Mouse (Mus musculus) forebrain, embryonic 10.5 days (tissue): ENCODE measurements at regions not wholly inside any gene's neighbourhood (a gene's known extent, or its start where the extent isn't known, plus 50 kb on each side); places are given as distances from the start of the nearest gene placed in this dataset.

Experiments used
- DNase-seq: peaks from one replicate; pipeline ENCODE4 v3.0.0-alpha.2; 2017; ENCODE audit warnings: low spot score; ENCODE audit errors: extremely low spot score
- H3K27ac ChIP-seq: fragments of 300-500 bp; sonication (generic); 2 replicates; pipeline ENCODE4 v1.5.1; 2016; ENCODE audit warnings: mild to moderate bottlenecking
- H3K27me3 ChIP-seq: fragments of 300-500 bp; sonication (generic); 2 replicates; pipeline ENCODE4 v1.6.1; 2016; ENCODE audit warnings: mild to moderate bottlenecking; ENCODE audit not compliant: poor library complexity, severe bottlenecking
- H3K36me3 ChIP-seq: fragments of 300-500 bp; sonication (generic); replicated peaks from 2 replicates; pipeline ENCODE4 v1.6.1; 2016; ENCODE audit warnings: mild to moderate bottlenecking, moderate library complexity
- H3K4me1 ChIP-seq: fragments of 300-500 bp; sonication (generic); 2 replicates; pipeline ENCODE4 v1.6.1; 2016
- H3K4me3 ChIP-seq: fragments of 300-500 bp; sonication (generic); 2 replicates; pipeline ENCODE4 v1.5.1; 2016; ENCODE audit warnings: mild to moderate bottlenecking, moderate library complexity
- H3K9me3 ChIP-seq: fragments of 300-500 bp; sonication (generic); 2 replicates; pipeline ENCODE4 v1.6.1; 2016; ENCODE audit warnings: mild to moderate bottlenecking, moderate library complexity
- WGBS: fragments of 180-500 bp; shearing (Covaris S2); methylation state at CpG from one replicate; pipeline ENCODE4 v1.1.7; 2016; 5-methylcytosine and 5-hydroxymethylcytosine counted together

DNA sequence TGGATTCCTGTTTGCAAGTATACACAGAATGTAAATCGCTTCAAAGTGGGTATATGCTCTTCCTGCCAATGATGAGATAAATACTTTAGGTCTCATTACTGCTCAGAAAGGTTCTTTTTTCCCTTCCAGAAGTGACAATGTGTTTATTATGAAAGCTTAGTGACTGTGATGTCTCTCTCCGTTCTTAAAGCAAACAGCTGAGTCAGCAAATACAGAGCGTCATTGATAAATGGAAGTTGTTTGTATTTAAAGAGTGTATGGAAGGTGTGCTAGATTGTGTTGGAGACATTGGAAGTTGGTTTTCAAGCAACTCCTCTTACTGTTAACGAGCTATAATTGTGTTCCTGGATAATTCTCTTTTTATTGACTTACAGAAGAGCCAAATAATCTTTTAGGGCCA is 408.0 kb downstream of the Prr30 start:
- Histone ChIP-seq H3K36me3 (no peaks in the 10 kb centered on the region), H3K9me3 (no peaks in the 10 kb centered on the region), H3K4me1 (no peaks in the 10 kb centered on the region), H3K27me3 (no peaks in the 10 kb centered on the region), H3K27ac (no peak overlapping the region), H3K4me3 (no peak overlapping the region)
- WGBS: 77% methylated on average over 4 of the region's 4 CpGs
- no peak for DNase-seq

DNA sequence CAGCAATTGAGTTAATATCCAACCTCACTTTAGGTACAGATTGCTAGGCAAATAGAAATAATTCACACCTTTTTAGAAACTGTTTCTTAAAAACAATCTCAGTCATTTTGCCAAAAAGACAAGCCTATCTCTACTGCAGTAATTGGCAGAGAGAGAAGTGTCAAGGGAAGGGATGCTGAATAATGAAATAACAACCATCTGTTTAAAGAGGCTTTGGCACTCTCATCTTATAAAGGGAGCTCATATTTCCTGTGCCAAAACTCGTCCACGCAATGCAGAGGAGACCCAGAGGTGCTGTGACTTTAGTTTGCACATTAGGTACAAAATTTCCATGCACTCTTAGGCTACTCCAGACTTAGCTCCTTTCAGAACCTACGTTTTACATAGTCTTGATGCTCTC is 418.2 kb downstream of the Prr30 start:
- H3K27ac ChIP-seq: no peak overlapping the region
- no peaks in the 10 kb centered on the region for H3K27me3 ChIP-seq
- 84% methylated on average over 3 of the region's 3 CpGs for WGBS
- no peak overlapping the region for H3K4me3 ChIP-seq
- no peaks in the 10 kb centered on the region for H3K9me3 ChIP-seq
- no peak for DNase-seq
- no peaks in the 10 kb centered on the region for H3K4me1 ChIP-seq
- H3K36me3 ChIP-seq: no peaks in the 10 kb centered on the region

DNA sequence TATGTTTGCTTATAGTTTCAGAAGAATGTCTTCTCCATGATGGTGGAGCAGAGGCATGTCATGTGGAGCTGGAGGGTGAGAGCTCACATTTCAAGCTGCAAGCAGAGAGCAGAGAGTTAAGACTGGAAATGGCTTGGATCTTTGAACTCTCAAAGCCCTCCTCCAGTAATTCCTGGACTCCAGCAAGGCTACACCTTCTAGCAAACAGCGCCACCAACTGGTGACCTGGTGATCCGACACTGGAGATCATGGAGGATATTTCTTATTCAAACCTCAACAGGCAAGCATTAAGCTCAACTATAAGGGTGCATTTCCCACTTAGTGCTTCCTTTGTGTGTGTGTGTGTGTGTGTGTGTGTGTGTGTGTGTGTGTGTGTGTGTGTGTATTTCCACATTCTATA is 446.2 kb downstream of the Prr30 start:
- H3K9me3 ChIP-seq: no peaks in the 10 kb centered on the region
- H3K36me3 ChIP-seq: no peaks in the 10 kb centered on the region
- WGBS: 30% methylated on average over 2 of the region's 2 CpGs
- no peak overlapping the region for H3K27ac ChIP-seq
- DNase-seq: peak; percentile 45
- no peak overlapping the region for H3K4me3 ChIP-seq
- H3K27me3 ChIP-seq: no peaks in the 10 kb centered on the region
- H3K4me1 ChIP-seq: peaks cover 20% of the 10 kb centered on the region

DNA sequence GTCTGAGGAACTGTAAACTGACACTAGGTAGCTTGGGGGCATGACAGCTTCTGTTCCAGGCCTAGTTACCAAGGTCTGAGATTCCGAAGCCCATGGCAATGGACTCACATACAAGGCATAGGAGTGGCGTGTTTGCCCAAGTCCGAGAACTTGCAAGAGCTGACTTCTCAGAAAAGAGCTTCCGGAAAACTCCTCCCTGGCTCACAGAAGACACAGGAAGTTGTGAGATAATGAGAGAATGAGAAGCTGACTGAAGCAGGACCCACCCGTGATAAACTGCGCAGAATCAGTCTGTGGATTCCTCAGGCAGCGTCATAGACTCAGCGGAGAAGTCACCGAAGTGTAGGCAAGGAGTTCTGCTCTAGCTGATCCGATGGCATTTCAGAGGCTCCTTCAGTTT is 447.4 kb downstream of the Prr30 start:
- H3K27ac ChIP-seq: no peak overlapping the region
- 88% methylated on average over 10 of the region's 10 CpGs for WGBS

DNA sequence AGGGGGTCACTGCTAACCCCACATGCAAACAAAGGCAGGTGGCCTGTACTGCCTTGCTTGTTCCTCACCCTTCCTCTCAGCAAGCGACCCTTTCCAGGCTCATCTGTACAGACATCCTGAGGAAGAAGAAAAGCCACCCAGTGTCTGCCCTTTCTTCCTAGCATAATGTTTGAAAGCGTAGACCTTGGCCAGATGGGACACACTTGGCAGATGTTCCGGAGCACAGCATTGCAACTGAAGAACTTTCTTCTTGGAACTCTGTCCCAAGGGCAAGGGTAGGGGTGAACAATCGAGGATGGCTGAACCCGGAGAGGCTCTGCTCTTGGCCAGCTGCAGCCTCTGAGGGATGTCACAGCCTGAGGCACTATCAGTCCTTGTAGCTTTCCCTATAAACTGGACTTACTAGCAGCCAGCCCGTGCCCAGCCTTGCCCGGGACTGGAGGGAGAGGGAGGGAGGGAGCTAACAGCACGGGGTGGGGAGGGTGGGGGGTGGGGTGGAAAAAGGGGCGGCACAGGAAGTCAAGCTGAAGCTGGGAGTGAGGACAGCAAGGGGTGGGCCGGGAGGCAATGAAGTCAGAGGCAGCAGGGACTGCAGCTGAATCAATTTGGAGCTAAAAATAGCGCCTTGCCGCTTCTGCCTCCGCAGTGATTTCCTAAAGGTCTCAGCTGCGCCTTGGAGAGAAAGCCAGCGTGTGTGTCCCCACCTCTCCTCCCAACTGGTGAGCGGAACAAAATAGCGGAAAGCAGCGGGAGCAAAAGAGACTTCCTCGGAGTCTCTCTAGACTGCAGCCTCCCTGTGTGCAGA is 450.2 kb downstream of the Prr30 start:
- Histone ChIP-seq H3K27me3 (no peaks in the 10 kb centered on the region), H3K27ac (peak overlapping the region; percentile 83), H3K9me3 (no peaks in the 10 kb centered on the region), H3K4me3 (peak overlapping the region; percentile 52), H3K4me1 (peaks cover 20% of the 10 kb centered on the region), H3K36me3 (no peaks in the 10 kb centered on the region)
- WGBS: 15% methylated on average over 19 of the region's 19 CpGs
- peak; percentile 61 for DNase-seq

More for the DNA sequence above, 447.4 kb downstream of the Prr30 start:
- Histone ChIP-seq H3K4me3 (no peak overlapping the region), H3K9me3 (no peaks in the 10 kb centered on the region), H3K36me3 (no peaks in the 10 kb centered on the region), H3K27me3 (no peaks in the 10 kb centered on the region), H3K4me1 (peaks cover 20% of the 10 kb centered on the region)
- DNase-seq: no peak

DNA sequence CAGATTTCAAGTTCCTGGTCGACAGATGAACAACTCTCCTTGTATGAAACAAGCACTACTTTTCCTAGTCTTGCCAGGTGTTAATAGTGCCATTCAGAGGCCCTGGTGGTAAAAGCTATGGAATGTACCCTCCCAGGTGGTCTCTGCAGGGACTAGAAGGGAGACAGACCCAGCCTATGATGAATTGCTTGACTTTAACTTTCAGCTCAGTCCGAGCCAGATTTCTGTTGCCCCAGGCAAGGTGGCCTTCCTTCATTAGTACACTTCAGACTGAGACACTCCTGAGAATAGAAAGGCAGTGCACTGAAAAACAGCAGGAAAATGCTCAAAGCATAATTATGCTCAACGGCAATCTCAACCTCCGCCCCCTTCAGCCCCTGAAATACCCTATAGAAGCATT is 450.8 kb upstream of the Klf12 start:
- Histone ChIP-seq H3K27ac (no peak overlapping the region), H3K36me3 (no peaks in the 10 kb centered on the region), H3K4me1 (no peaks in the 10 kb centered on the region; the same call in 1 of the 2 replicates), H3K27me3 (no peaks in the 10 kb centered on the region), H3K4me3 (no peak overlapping the region), H3K9me3 (no peaks in the 10 kb centered on the region)
- no peak for DNase-seq
- 68% methylated on average over 4 of the region's 4 CpGs for WGBS

DNA sequence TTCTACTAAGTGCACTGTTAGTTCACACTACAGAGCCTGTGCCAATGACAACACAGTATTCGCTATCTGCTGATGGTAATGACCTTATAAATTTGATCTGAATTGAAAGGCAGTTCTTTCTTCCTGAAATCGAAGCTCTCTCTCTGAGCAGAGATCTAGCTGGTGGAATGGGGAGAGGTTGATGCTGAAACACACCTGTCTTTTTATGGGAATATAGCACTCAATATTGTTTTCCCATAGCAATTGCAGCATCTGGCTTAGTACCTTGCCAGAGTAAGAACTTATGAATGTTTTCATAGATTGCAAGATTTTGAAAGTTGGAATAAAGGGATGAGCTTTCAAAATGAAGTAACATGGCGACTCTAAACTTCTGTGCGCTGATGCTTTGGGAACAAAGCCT is 444.0 kb upstream of the Klf12 start:
- 90% methylated on average over 4 of the region's 4 CpGs for WGBS
- H3K9me3 ChIP-seq: no peaks in the 10 kb centered on the region
- no peak overlapping the region for H3K4me3 ChIP-seq
- H3K27me3 ChIP-seq: no peaks in the 10 kb centered on the region
- H3K36me3 ChIP-seq: no peaks in the 10 kb centered on the region
- no peaks in the 10 kb centered on the region for H3K4me1 ChIP-seq
- H3K27ac ChIP-seq: no peak overlapping the region
- DNase-seq: no peak

DNA sequence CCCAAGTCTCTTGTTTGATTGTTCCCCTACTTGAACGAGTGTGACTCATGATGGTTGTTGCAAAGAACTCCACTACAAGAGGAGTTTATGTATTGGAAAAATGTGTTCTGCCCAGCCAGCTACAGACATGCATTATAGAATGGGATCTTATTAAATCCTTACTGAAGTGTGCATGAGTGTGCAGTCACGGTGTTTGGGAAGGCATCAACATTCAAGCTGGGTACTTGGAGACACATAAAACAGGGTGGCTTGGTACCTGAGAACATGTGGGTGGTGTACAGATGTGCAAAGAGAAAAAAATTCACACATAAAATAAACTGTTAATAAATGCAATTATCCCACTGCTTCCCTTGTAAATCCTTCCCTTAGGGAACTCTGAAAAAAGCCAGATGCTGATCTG is 443.2 kb upstream of the Klf12 start:
- Histone ChIP-seq H3K9me3 (no peaks in the 10 kb centered on the region), H3K27me3 (no peaks in the 10 kb centered on the region), H3K36me3 (no peaks in the 10 kb centered on the region), H3K4me3 (no peak overlapping the region), H3K27ac (no peak overlapping the region), H3K4me1 (no peaks in the 10 kb centered on the region)
- WGBS: 76% methylated on average over 2 of the region's 2 CpGs
- DNase-seq: no peak

DNA sequence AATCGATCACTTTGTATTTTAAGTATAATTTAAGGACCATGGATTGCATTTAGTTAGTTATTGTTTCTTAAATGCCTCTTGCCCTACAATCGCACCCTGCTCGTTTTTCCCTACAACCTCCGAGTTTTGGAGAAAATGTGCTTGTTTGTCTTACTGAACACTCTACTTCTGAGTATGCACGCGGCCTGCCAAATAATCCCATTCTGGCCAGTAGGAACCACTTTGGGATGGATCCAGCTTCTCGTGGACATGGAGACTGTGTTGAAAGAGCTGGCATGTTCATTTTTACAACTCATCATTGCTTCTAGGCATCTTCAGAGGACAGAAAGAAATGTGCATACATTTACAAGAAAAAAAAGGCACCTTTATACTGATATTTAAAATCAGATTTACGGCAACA is 440.5 kb upstream of the Klf12 start:
- Histone ChIP-seq H3K27ac (no peak overlapping the region), H3K36me3 (no peaks in the 10 kb centered on the region), H3K4me3 (no peak overlapping the region), H3K9me3 (no peaks in the 10 kb centered on the region), H3K27me3 (no peaks in the 10 kb centered on the region), H3K4me1 (peaks cover 8% of the 10 kb centered on the region)
- no peak for DNase-seq
- 93% methylated on average over 8 of the region's 8 CpGs for WGBS

DNA sequence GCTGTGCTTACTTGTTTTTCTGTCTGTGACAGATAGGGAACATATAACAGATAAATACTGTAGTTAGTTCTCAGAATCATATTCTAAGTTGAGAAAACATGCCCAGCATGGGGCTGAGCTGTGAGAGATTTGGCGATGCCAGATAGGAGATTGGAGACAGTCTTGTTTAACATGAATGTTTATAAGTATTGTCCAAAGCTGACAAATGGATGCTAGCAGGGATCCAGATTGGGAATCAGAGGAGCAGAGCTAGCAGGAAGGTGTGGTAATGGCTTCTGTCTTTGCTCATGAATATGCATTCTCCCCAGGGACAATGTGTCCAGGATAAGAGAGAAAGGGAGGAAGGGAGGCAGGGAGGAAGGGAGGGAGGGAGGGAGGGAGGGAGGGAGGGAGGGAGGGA is 436.2 kb upstream of the Klf12 start:
- no peak overlapping the region for H3K4me3 ChIP-seq
- H3K4me1 ChIP-seq: peaks cover 14% of the 10 kb centered on the region
- H3K27ac ChIP-seq: no peak overlapping the region
- H3K27me3 ChIP-seq: no peaks in the 10 kb centered on the region
- 68% methylated on average over 1 of the region's 1 CpGs for WGBS
- no peaks in the 10 kb centered on the region for H3K36me3 ChIP-seq
- DNase-seq: no peak
- no peaks in the 10 kb centered on the region; the same call in 1 of the 2 replicates for H3K9me3 ChIP-seq

DNA sequence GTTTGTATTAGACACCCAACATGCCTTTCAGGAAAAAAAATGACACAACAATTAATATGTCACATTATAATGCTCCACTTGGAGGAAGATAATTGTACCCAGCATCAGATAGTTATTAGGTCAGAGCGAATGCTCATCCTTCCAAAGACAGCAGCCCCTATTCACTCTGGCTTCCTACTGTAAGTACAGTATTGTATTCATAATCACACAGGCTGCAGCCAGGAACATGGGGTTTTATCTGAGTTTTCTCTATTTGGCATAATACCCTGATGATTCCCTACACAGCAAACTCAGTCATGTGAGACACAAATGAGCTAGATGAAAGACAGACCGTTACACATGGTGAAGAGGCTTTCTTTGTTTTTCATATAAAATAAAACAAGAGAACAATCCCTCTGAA is 430.5 kb upstream of the Klf12 start:
- WGBS: 83% methylated on average over 2 of the region's 2 CpGs
- peaks cover 21% of the 10 kb centered on the region for H3K4me1 ChIP-seq
- no peaks in the 10 kb centered on the region for H3K27me3 ChIP-seq
- H3K9me3 ChIP-seq: no peaks in the 10 kb centered on the region; the same call in 1 of the 2 replicates
- no peaks in the 10 kb centered on the region for H3K36me3 ChIP-seq
- DNase-seq: no peak
- no peak overlapping the region for H3K4me3 ChIP-seq
- no peak overlapping the region for H3K27ac ChIP-seq

DNA sequence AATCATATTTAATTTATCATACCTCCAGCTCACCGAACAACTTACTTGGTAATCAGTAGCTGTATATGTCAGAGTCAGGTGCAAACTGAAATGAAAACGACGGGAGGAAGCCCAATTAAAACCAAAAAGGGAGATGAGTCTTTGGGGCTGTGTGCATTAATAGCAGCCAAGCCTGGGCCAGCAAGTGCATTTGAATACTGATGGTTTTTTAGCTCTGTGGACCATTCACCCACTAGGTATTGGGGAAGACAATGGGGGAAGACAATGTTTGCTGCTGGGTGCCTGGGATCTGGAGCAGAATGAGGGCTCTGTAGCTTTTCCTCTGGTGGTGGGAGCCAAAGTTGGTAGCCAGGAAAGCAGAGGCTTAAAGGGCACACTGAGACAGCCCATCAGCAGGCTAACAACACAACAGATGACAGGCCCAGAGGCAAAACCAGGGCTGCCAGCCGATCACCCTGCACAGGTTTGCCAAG is 429.6 kb upstream of the Klf12 start:
- Histone ChIP-seq H3K27me3 (no peaks in the 10 kb centered on the region), H3K9me3 (no peaks in the 10 kb centered on the region; the same call in 1 of the 2 replicates), H3K36me3 (no peaks in the 10 kb centered on the region), H3K27ac (peak overlapping the region; percentile 40; the same call in 1 of the 2 replicates), H3K4me1 (peaks cover 14% of the 10 kb centered on the region), H3K4me3 (no peak overlapping the region)
- WGBS: 78% methylated on average over 4 of the region's 4 CpGs
- no peak for DNase-seq

DNA sequence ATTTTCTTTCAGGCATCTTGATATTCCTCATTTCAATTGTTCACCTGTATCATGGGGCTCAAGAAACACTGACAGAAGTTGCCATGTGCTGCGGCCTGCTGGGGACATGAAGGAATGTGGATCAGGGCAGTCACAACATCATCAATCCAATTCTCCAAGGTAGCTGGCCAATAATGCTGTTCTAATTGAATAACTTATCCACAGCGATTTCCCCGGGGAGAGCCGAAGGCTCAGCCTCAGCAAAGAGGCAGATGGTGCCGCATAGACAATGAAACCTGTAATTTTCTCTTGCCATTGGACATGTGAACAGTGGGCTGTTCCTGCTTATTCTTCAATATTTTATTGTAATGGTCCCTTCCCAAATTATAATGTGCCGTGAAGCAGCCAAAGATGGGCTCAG is 429.1 kb upstream of the Klf12 start:
- Histone ChIP-seq H3K4me1 (peaks cover 14% of the 10 kb centered on the region), H3K27me3 (no peaks in the 10 kb centered on the region), H3K36me3 (no peaks in the 10 kb centered on the region), H3K4me3 (no peak overlapping the region), H3K9me3 (no peaks in the 10 kb centered on the region; the same call in 1 of the 2 replicates), H3K27ac (no peak overlapping the region)
- WGBS: 88% methylated on average over 6 of the region's 6 CpGs
- DNase-seq: no peak
